Mouse (Mus musculus) adrenal gland, adult 2 months (tissue): ENCODE data around the gene Ppan. TPM values are rescaled to one million over a fixed set of nuclear protein-coding genes. Genes with fewer than 3 reads are reported as not detected.

Experiments used
- microRNA-seq, 2 experiments: library from miRNA; unstranded; fragments of <30 nt; microRNA quantifications; one replicate each; pipeline ENCODE4 v1.2.0; 2021
- polyA plus RNA-seq: library from polyadenylated mRNA; depleted of rRNA; stranded (reverse); fragments of >200 nt; gene quantifications from 2 replicates; pipeline ENCODE4 v1.2.3, GENCODE M21; 2012; rRNA removed
- total RNA-seq, 2 experiments: library from RNA; stranded (reverse); gene quantifications; 2 replicates each; pipeline ENCODE4 v1.2.3; 2021

Gene Ppan
- total and polyA plus RNA-seq, 3 experiments = 27.6 to 140 (median 44.4) TPM

Small RNA genes lying within 50 kb of the gene (microRNA-seq; reads per million reads assigned to microRNA genes)
- gene Mir7081 = 0 reads per million in 2 experiments

Other genes starting within 250 kb of the Ppan start
- gene Ubl5, start 245.3 kb upstream of the Ppan start, total RNA-seq = 100 to 1,000 TPM; 384 to 522 TPM
- gene Ubl5, start 245.3 kb upstream of the Ppan start, polyA plus RNA-seq = 133 and 135 TPM in 2 replicates
- gene Fbxl12, start 243.4 kb upstream of the Ppan start, total RNA-seq = 10 to 100 TPM; 13.0 to 16.7 TPM
- gene Fbxl12, start 243.4 kb upstream of the Ppan start, polyA plus RNA-seq = 47.1 and 59.1 TPM in 2 replicates
- 10 to 100 TPM; 20.8 to 26.9 TPM for gene Pin1, start 236.1 kb upstream of the Ppan start, total RNA-seq
- gene Pin1, start 236.1 kb upstream of the Ppan start, polyA plus RNA-seq = 20.4 and 24.2 TPM in 2 replicates
- gene Olfm2, start 141.8 kb upstream of the Ppan start, total RNA-seq = 1 to 10 TPM in 1 of 2 experiments, under 1 TPM in 1; 0.49 to 1.0 TPM
- 1.1 and 2.9 TPM in 2 replicates for gene Olfm2, start 141.8 kb upstream of the Ppan start, polyA plus RNA-seq
- gene Col5a3, start 73.1 kb upstream of the Ppan start, total RNA-seq = 100 to 1,000 TPM in 1 of 2 experiments, 10 to 100 TPM in 1; 78.4 to 293 TPM
- 108 and 110 TPM in 2 replicates for gene Col5a3, start 73.1 kb upstream of the Ppan start, polyA plus RNA-seq
- gene Rdh8, start 69.7 kb upstream of the Ppan start, total RNA-seq = not detected
- gene Rdh8, start 69.7 kb upstream of the Ppan start, polyA plus RNA-seq = not detected in 2 replicates
- gene A230050P20Rik, start 19.5 kb upstream of the Ppan start, total RNA-seq = 10 to 100 TPM; 19.4 to 20.1 TPM
- gene A230050P20Rik, start 19.5 kb upstream of the Ppan start, polyA plus RNA-seq = 140 and 164 TPM in 2 replicates
- gene Angptl6, start 8.4 kb upstream of the Ppan start, total RNA-seq = 1 to 10 TPM; 3.3 TPM
- gene Angptl6, start 8.4 kb upstream of the Ppan start, polyA plus RNA-seq = 4.0 and 6.5 TPM in 2 replicates
- 100 to 1,000 TPM; 156 to 170 TPM for gene Eif3g, start 10.4 kb downstream of the Ppan start, total RNA-seq
- 123 and 133 TPM in 2 replicates for gene Eif3g, start 10.4 kb downstream of the Ppan start, polyA plus RNA-seq
- 10 to 100 TPM; 43.0 to 44.0 TPM for gene Dnmt1, start 71.7 kb downstream of the Ppan start, total RNA-seq
- 29.6 and 29.8 TPM in 2 replicates for gene Dnmt1, start 71.7 kb downstream of the Ppan start, polyA plus RNA-seq
- gene S1pr2, start 88.6 kb downstream of the Ppan start, total RNA-seq = 10 to 100 TPM; 20.4 to 26.6 TPM
- gene S1pr2, start 88.6 kb downstream of the Ppan start, polyA plus RNA-seq = 14.8 and 15.7 TPM in 2 replicates
- 100 to 1,000 TPM; 120 to 130 TPM for gene Mrpl4, start 114.6 kb downstream of the Ppan start, total RNA-seq
- 245 and 270 TPM in 2 replicates for gene Mrpl4, start 114.6 kb downstream of the Ppan start, polyA plus RNA-seq
- 10 to 100 TPM; 10.8 to 19.1 TPM for gene Icam1, start 127.8 kb downstream of the Ppan start, total RNA-seq
- gene Icam1, start 127.8 kb downstream of the Ppan start, polyA plus RNA-seq = 7.5 and 8.3 TPM in 2 replicates
- 1 to 10 TPM; 1.1 to 5.1 TPM for gene Icam4, start 141.2 kb downstream of the Ppan start, total RNA-seq
- gene Icam4, start 141.2 kb downstream of the Ppan start, polyA plus RNA-seq = 1.9 and 2.7 TPM in 2 replicates
- gene Icam5, start 143.9 kb downstream of the Ppan start, total RNA-seq = under 1 TPM; 0.17 to 0.31 TPM
- 0.41 and 0.48 TPM in 2 replicates for gene Icam5, start 143.9 kb downstream of the Ppan start, polyA plus RNA-seq
- gene Zglp1, start 178.9 kb downstream of the Ppan start, total RNA-seq = not detected
- gene Zglp1, start 178.9 kb downstream of the Ppan start, polyA plus RNA-seq = not detected in 2 replicates
- under 1 TPM; 0.24 to 0.43 TPM for gene Gm49373, start 184.9 kb downstream of the Ppan start, total RNA-seq
- gene Gm49373, start 184.9 kb downstream of the Ppan start, polyA plus RNA-seq = 0.18 and 0.19 TPM in 2 replicates
- gene Fdx1l, start 185.4 kb downstream of the Ppan start, total RNA-seq = 10 to 100 TPM; 40.7 to 48.6 TPM
- gene Fdx1l, start 185.4 kb downstream of the Ppan start, polyA plus RNA-seq = 59.6 and 86.5 TPM in 2 replicates
- gene Gm38431, start 203.8 kb downstream of the Ppan start, total RNA-seq = 1 to 10 TPM in 1 of 2 experiments, under 1 TPM in 1; 0.90 to 2.5 TPM
- gene Gm38431, start 203.8 kb downstream of the Ppan start, polyA plus RNA-seq = 68.5 and 74.0 TPM in 2 replicates
- gene Raver1, start 203.8 kb downstream of the Ppan start, total RNA-seq = 10 to 100 TPM; 50.8 to 53.4 TPM
- 52.8 and 76.4 TPM in 2 replicates for gene Raver1, start 203.8 kb downstream of the Ppan start, polyA plus RNA-seq
- 10 to 100 TPM; 12.7 to 14.6 TPM for gene Tyk2, start 243.1 kb downstream of the Ppan start, total RNA-seq
- 23.5 and 25.8 TPM in 2 replicates for gene Tyk2, start 243.1 kb downstream of the Ppan start, polyA plus RNA-seq